Mouse (Mus musculus) hindbrain, embryonic 11.5 days (tissue): ENCODE results near the gene Slco2b1. TPM values are rescaled to one million over a fixed set of nuclear protein-coding genes. Genes with fewer than 3 reads are reported as not detected.

Experiments used
- ATAC-seq: fragments of 200-750 bp; cut with Nextera tagmentation; 2 replicates; pipeline ENCODE4 v1.8.0; 2017; ENCODE audit warnings: mild to moderate bottlenecking, moderate TSS enrichment, moderate library complexity; ENCODE audit not compliant: low FRiP score
- DNase-seq: peaks from one replicate; pipeline ENCODE4 v3.0.0-alpha.2; 2015; ENCODE audit warnings: low spot score
- H3K27ac ChIP-seq: fragments of 300-500 bp; sonication (generic); 2 replicates; pipeline ENCODE4 v1.5.1; 2014; ENCODE audit warnings: mild to moderate bottlenecking, low read depth, low read length
- H3K27me3 ChIP-seq: fragments of 300-500 bp; sonication (generic); 2 replicates; pipeline ENCODE4 v1.6.1; 2014; ENCODE audit warnings: mild to moderate bottlenecking, low read length, moderate library complexity, mixed read lengths; ENCODE audit not compliant: control insufficient read depth, insufficient read depth
- H3K36me3 ChIP-seq: fragments of 300-500 bp; sonication (generic); 2 replicates; pipeline ENCODE4 v1.6.1; 2014; ENCODE audit warnings: mild to moderate bottlenecking, low read length, moderate library complexity, mixed read lengths; ENCODE audit not compliant: control insufficient read depth, insufficient read depth
- H3K4me1 ChIP-seq: fragments of 300-500 bp; sonication (generic); replicated peaks from 2 replicates; pipeline ENCODE4 v1.6.1; 2014; ENCODE audit warnings: low read length, mixed read lengths; ENCODE audit not compliant: control insufficient read depth, insufficient read depth
- H3K4me2 ChIP-seq: fragments of 300-500 bp; sonication (generic); replicated peaks from 2 replicates; pipeline ENCODE4 v1.6.1; 2014; ENCODE audit warnings: mild to moderate bottlenecking, low read depth, low read length
- H3K4me3 ChIP-seq: fragments of 300-500 bp; sonication (generic); 2 replicates; pipeline ENCODE4 v1.5.1; 2014; ENCODE audit warnings: low read depth, low read length
- H3K9ac ChIP-seq: fragments of 300-500 bp; sonication (generic); 2 replicates; pipeline ENCODE4 v1.6.1; 2014; ENCODE audit warnings: low read depth, low read length
- H3K9me3 ChIP-seq: fragments of 300-500 bp; sonication (generic); 2 replicates; pipeline ENCODE4 v1.6.1; 2016; ENCODE audit warnings: low read length; ENCODE audit not compliant: control insufficient read depth
- WGBS: fragments of 180-500 bp; shearing (Covaris S2); extraction: QIAGEN DNeasy Blood & Tissue Kit; methylation state at CpG from one replicate; pipeline ENCODE4 v1.1.7; 2014; 5-methylcytosine and 5-hydroxymethylcytosine counted together
- polyA plus RNA-seq: library from polyadenylated mRNA; unstranded; fragments of >200 nt; fragmentation: Nextera tagmentation; extraction: Ambion mirVana; gene quantifications from 2 replicates; pipeline ENCODE4 v1.2.1, GENCODE M21; 2014

The Slco2b1 gene
- polyA plus RNA-seq, 1 experiment from 2014 or later, result 2.4 TPM

GRCm38 (mm10) chr7:99684086-99684485, 27.1 kb downstream of the Slco2b1 start:
- WGBS, result 78% methylated on average over 4 of the region's 4 CpGs
- H3K9me3 ChIP-seq, result no peaks in the 10 kb centered on the region
- H3K4me1 ChIP-seq, result no peaks in the 10 kb centered on the region
- H3K4me3 ChIP-seq, result no peak overlapping the region
- H3K27ac ChIP-seq, result no peak overlapping the region
- ATAC-seq (no peak), DNase-seq (no peak)
- no peak overlapping the region for H3K4me2 ChIP-seq
- no peaks in the 10 kb centered on the region for H3K27me3 ChIP-seq
- H3K9ac ChIP-seq, result no peak overlapping the region
- H3K36me3 ChIP-seq, result no peaks in the 10 kb centered on the region

- Histone ChIP-seq H3K9me3 (no peaks in the 10 kb centered on the region), H3K4me1 (no peaks in the 10 kb centered on the region), H3K27me3 (no peaks in the 10 kb centered on the region), H3K9ac (no peak overlapping the region), H3K4me2 (no peak overlapping the region), H3K4me3 (no peak overlapping the region), H3K36me3 (no peaks in the 10 kb centered on the region), H3K27ac (no peak overlapping the region)
- no peak for ATAC-seq
- WGBS, result 80% methylated on average over 5 of the region's 5 CpGs
- no peak for DNase-seq
Measured at GRCm38 (mm10) chr7:99680771-99681170, 30.4 kb downstream of the Slco2b1 start.

GRCm38 (mm10) chr7:99674890-99675289, 36.2 kb downstream of the Slco2b1 start:
- Histone ChIP-seq H3K9ac (no peak overlapping the region), H3K36me3 (no peaks in the 10 kb centered on the region), H3K4me2 (no peak overlapping the region), H3K4me1 (no peaks in the 10 kb centered on the region; the same call in 1 of the 2 replicates), H3K4me3 (no peak overlapping the region), H3K27ac (no peak overlapping the region), H3K27me3 (no peaks in the 10 kb centered on the region), H3K9me3 (no peaks in the 10 kb centered on the region)
- ATAC-seq, result no peak
- DNase-seq, result no peak
- 82% methylated on average over 3 of the region's 3 CpGs for WGBS

- Histone ChIP-seq H3K4me3 (no peak overlapping the region), H3K27ac (no peak overlapping the region), H3K9me3 (no peaks in the 10 kb centered on the region), H3K36me3 (no peaks in the 10 kb centered on the region), H3K27me3 (no peaks in the 10 kb centered on the region), H3K9ac (no peak overlapping the region), H3K4me2 (no peak overlapping the region), H3K4me1 (no peaks in the 10 kb centered on the region; the same call in 1 of the 2 replicates)
- ATAC-seq, result no peak
- DNase-seq, result no peak
- 80% methylated on average over 5 of the region's 5 CpGs for WGBS
Measured at GRCm38 (mm10) chr7:99674209-99674608, 36.9 kb downstream of the Slco2b1 start.

- H3K4me3 ChIP-seq, result no peak overlapping the region
- 82% methylated on average over 8 of the region's 8 CpGs for WGBS
- no peak for ATAC-seq
Measured at GRCm38 (mm10) chr7:99673188-99673587, 38.0 kb downstream of the Slco2b1 start.

GRCm38 (mm10) chr7:99671544-99672435, 39.4 kb downstream of the Slco2b1 start:
- ATAC-seq (no peak), DNase-seq (no peak)
- H3K27ac ChIP-seq, result no peak overlapping the region
- no peaks in the 10 kb centered on the region; the same call in 1 of the 2 replicates for H3K4me1 ChIP-seq
- H3K9me3 ChIP-seq, result no peaks in the 10 kb centered on the region
- no peak overlapping the region for H3K4me3 ChIP-seq
- no peak overlapping the region for H3K9ac ChIP-seq
- no peaks in the 10 kb centered on the region for H3K36me3 ChIP-seq
- H3K27me3 ChIP-seq, result no peaks in the 10 kb centered on the region
- 86% methylated on average over 9 of the region's 9 CpGs for WGBS
- H3K4me2 ChIP-seq, result no peak overlapping the region

More at GRCm38 (mm10) chr7:99673188-99673587, 38.0 kb downstream of the Slco2b1 start:
- Histone ChIP-seq H3K27me3 (no peaks in the 10 kb centered on the region), H3K9me3 (no peaks in the 10 kb centered on the region), H3K36me3 (no peaks in the 10 kb centered on the region), H3K9ac (no peak overlapping the region), H3K4me2 (no peak overlapping the region), H3K27ac (no peak overlapping the region), H3K4me1 (no peaks in the 10 kb centered on the region; the same call in 1 of the 2 replicates)
- no peak for DNase-seq

- WGBS, result 79% methylated on average over 4 of the region's 4 CpGs
- Histone ChIP-seq H3K4me2 (no peak overlapping the region), H3K9me3 (no peaks in the 10 kb centered on the region), H3K27ac (no peak overlapping the region), H3K9ac (no peak overlapping the region), H3K4me1 (no peaks in the 10 kb centered on the region; the same call in 1 of the 2 replicates), H3K4me3 (no peak overlapping the region), H3K36me3 (no peaks in the 10 kb centered on the region), H3K27me3 (no peaks in the 10 kb centered on the region)
- DNase-seq (no peak), ATAC-seq (no peak)
Measured at GRCm38 (mm10) chr7:99670915-99671314, 40.2 kb downstream of the Slco2b1 start.

- ATAC-seq, result no peak
- no peak overlapping the region for H3K9ac ChIP-seq
- 28% methylated on average over 4 of the region's 4 CpGs for WGBS
- H3K4me3 ChIP-seq, result no peak overlapping the region
- H3K4me2 ChIP-seq, result no peak overlapping the region
- peak; percentile 24 for DNase-seq
- no peaks in the 10 kb centered on the region; the same call in 1 of the 2 replicates for H3K4me1 ChIP-seq
- H3K27me3 ChIP-seq, result no peaks in the 10 kb centered on the region
- no peaks in the 10 kb centered on the region for H3K36me3 ChIP-seq
- H3K9me3 ChIP-seq, result no peaks in the 10 kb centered on the region
- H3K27ac ChIP-seq, result no peak overlapping the region
Measured at GRCm38 (mm10) chr7:99668802-99669201, 42.3 kb downstream of the Slco2b1 start.

- ATAC-seq, result no peak
Measured at GRCm38 (mm10) chr7:99667096-99667495, 44.0 kb downstream of the Slco2b1 start.

More at GRCm38 (mm10) chr7:99667096-99667495, 44.0 kb downstream of the Slco2b1 start:
- WGBS, result 84% methylated on average over 15 of the region's 16 CpGs
- Histone ChIP-seq H3K27me3 (no peaks in the 10 kb centered on the region), H3K9ac (no peak overlapping the region), H3K27ac (no peak overlapping the region), H3K9me3 (no peaks in the 10 kb centered on the region), H3K4me2 (no peak overlapping the region), H3K4me1 (no peaks in the 10 kb centered on the region; the same call in 1 of the 2 replicates), H3K4me3 (no peak overlapping the region), H3K36me3 (no peaks in the 10 kb centered on the region)
- no peak for DNase-seq
